ENCODE assay signal across 8 mouse cellular contexts in the genomic region with DNA sequence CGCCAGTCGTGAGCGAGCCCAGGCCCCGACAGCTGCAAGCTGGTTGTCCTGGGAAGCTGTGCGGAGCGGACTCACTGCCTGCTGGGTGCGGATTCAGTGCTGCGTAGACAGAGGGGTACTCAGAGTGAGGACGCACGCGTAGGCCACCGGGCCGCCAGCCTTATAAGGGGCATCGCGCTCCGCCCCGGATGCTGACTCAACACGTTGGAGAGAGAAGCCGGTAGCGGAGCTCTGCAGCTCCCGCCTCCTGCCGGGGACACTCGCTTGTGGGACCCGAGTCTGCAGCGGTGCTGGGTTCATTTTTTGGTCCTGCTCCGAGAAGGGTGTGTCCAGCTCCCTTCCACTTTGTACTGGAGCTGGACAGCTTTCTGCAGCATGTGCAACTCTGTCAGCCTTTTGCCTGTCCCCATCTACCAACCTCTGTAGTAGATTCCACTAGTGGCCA. TPM values are rescaled to one million over a fixed set of nuclear protein-coding genes. Genes with fewer than 3 reads are reported as not detected.
DNase-seq lines count a peak whose midpoint lies in the region; ATAC-seq lines count a peak whose summit lies in the region.

Gene Gstp1 (minus strand): TSS at position 198 of the 445 bp plus-strand sequence.

- peak; percentile 91 to 96 for DNase-seq in adrenal gland, adult (ENCODE audit: inconsistent age in 2 of 2, low spot score in 1 of 2)
- peak; percentile 91 for DNase-seq in embryo, embryonic 10.5 days (ENCODE audit: low spot score)
- DNase-seq in gastrocnemius, postnatal 14 days = peak; percentile 92
- peak; percentile 94 for DNase-seq in induced T-regulatory cell, adult 2 months (ENCODE audit: low read depth)
- DNase-seq in left cerebral cortex, adult 8-10 months (ENCODE audit: low spot score in 2 of 2) = peak; percentile 84 to 85
- peak; percentile 87 to 89 for DNase-seq in right cerebral cortex, adult 2 months (ENCODE audit: low spot score in 2 of 2)
- DNase-seq in urinary bladder, postnatal 10 days (ENCODE audit: low spot score) = peak; percentile 47

- peak; percentile 100 for ATAC-seq in megakaryocyte, adult 5-6 weeks (ENCODE audit: poor library complexity, severe bottlenecking)

- intact Hi-C loops in gastrocnemius, postnatal 14 days (cut with DNase I; ENCODE audit: low total_unique reads) = no loop called here

RNA-seq across cellular contexts. Expression of gene Gstp1, which starts in this region (rescaled TPM):
- total RNA-seq in gastrocnemius, postnatal 14 days (2021) = 100 to 1,000 TPM; 228 to 235 TPM
- 100 to 1,000 TPM; 405 to 436 (median 416) TPM for total RNA-seq in left cerebral cortex, adult 8-10 months (2022)
- 257 and 287 TPM in 2 replicates for total RNA-seq in megakaryocyte, adult 5-6 weeks (2015)
- total RNA-seq in megakaryocyte, adult 5-6 weeks (2017) = 69.5 and 80.2 TPM in 2 replicates

Comparison
In these comparisons a context has a peak if more than half of its experiments do, and no peak if none do; other contexts are left out.
1. Peak in every context shown above with its lines: DNase-seq and ATAC-seq.